Mouse (Mus musculus): ENCODE measurements around the gene Txk.

Gene Txk

DNA sequence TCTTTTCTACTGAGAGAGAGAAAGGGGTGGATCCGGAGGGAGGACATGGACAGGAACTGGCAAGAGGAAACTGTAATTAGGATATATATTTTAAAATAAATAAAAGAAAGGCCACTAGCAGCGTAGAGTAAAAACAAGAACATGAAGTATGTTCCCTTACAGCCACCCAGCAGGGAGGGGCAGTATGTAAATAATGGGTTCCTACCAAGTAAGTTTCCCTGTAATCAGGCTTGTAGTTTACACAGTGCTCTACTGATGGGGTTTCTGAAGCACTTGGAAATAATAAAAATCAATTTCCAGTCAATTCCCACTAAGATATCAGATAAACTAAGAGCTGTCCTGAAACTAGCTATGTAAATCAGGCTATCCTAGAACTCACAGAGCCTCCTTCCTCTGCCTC, 57.9 kb downstream of the Txk start:
- no peak for DNase-seq (ENCODE audit: low spot score)

DNA sequence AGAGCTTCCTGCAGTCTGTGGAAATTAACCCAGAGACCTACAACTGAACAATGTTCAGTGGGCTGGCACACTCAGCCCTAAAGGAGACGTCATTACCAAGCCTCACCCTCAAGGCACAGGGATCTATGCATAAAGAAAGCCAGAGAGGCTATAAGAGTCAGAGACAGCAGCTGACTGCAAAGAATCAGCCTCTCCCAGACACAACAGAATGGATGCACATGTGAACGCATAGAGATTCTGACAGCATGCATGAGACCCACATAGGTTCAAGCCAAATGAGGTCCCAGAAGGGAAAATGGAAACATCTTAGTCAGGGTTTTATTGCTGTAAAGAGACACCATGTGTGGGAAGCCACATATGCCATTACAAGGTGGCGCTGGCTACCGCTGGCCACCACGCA, 62.1 kb downstream of the Txk start:
- DNase-seq (ENCODE audit: low spot score): no peak

DNA sequence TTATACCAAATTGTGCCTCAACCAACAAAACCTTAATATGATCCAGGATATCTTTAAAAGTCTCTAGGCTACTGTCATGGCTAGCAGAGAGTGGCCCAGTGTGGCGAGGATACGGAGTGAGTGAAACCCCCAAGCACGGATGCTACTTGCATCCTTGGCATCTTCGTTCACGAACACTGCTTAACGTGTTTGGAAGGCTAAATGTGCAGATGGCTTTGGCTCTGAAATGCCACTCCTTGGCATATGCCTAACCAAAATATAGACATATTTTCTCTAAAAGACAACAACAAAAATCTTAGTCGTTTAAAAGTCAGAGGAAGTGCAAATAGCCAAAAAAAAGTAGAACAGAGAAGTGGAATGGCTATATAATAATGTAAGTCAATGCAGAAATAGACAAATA, 63.0 kb downstream of the Txk start:
- DNase-seq (ENCODE audit: low spot score): no peak

- no peak for DNase-seq (ENCODE audit: low spot score)
These were observed 71.1 kb downstream of the Txk start for GRCm38 (mm10) chr5:72681451-72681850.

- DNase-seq (ENCODE audit: low spot score): no peak
These were observed 77.5 kb downstream of the Txk start for GRCm38 (mm10) chr5:72674994-72675542.

GRCm38 (mm10) chr5:72671017-72671699, 81.4 kb downstream of the Txk start:
- no peak for DNase-seq (ENCODE audit: low spot score)

DNA sequence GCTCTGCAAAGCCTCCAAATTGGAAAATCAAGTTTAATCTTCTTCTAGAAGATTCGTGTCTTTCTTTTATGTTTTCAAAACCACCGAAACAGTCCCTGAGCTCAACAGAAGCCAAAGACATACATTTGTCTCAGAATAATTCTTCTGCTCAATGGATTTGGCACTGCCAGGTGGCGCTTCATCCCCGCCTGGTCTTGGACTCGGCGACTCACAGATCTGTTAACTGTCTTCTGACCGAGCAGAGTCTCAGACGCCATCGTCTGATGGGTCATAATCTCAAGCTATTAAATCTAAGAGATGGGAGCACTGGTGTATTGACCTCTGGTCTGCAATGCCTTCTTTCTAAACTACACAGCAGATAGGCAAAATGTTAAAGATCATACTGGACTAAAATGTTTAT, 84.2 kb downstream of the Txk start:
- no peak for DNase-seq (ENCODE audit: low spot score)

GRCm38 (mm10) chr5:72666428-72666827, 86.1 kb downstream of the Txk start:
- no peak for DNase-seq (ENCODE audit: low spot score)

DNA sequence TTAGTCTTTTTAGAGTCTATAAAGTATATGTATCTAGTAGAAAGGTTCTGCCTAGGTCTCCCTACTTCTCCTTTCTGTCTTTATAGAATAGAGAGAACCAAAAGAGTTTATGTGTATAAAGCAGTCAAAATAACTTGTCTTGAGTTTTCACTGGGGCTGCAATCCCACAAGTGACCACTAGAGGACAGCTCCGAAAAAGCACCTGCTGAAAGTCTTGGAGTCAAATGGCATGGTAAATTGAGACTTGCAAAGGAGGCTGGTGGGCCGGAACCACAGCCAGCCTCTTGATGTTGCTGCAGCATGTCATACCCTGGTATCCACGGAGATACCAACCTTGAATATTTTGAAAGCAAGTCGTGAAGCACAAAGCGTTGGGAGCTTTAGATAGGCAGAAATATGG, 87.3 kb downstream of the Txk start:
- DNase-seq (ENCODE audit: low spot score): peak; percentile 42

DNA sequence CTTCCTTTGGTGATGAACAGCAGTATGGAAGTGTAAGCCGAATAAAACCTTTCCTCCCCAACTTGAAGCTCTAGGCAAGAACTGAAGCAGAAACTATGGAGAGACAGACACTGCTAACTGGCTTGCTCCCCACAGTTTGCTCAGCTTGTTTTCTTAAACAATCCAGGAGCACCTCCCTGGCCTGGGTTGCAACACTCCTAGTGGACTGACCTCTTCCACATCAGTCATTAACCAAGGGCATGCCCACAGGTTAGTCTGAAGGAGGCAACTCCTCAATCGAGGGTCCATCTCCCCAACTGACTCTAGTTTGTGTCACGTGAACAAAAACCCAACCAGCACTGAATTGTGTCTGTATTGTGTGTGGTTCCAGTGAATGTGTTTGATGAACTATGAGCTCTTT, 87.7 kb downstream of the Txk start:
- DNase-seq (ENCODE audit: low spot score): no peak

- no peak for DNase-seq (ENCODE audit: low spot score)
These were observed 88.5 kb downstream of the Txk start for GRCm38 (mm10) chr5:72664126-72664525.

DNA sequence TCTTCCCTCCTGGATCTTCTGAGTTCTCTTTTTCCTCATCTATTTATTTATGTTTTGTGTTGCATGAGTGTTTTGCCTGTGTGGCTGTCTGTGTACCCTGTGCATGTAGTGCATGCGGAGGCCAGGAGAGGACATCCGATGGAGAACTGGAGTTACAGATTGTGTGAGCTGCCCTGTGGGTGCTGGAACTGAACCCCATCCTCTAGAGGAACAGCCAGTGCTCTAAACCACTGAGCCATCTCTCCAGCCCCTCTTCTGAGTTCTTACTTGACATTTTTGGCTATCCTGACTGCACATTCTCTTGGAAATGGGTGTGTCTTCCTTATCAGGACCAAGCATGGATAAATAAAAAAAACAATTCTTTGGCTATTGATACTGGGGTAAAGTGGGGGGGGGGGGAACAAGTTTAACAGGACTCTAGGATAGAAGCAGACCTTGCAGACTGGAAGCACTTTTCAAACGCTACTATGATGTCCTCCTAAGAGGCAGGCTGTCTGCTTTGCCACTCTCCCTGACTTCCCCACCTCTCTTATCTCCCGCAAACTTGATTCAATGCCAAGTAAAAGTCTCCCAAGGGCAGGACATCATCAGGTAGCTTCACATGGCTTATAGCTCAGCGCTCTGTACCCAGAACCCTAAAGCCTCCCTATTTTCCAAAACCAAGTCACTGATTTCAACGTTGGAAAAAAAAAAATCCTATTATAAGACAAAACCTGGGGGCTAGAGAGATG, 91.4 kb downstream of the Txk start:
- DNase-seq (ENCODE audit: low spot score): no peak

DNA sequence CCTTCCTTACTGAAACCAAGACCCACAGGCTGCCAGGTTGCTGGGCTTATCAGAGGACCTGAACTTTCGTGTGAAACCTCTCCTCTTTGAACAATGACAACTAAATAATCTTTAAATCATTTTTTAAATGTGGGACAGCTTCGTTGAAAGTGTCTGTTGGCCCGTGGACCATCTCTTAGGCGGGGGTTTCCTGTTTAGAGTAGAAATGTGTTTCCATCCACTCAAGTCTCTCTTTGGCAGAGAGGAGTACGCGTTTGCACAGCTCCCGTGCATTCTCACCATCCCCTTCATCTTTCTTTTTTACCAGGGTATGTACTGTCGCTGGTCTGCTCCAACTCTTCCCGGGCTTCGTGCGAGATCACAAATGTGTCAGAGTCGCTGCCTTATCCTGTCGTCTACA, 94.2 kb downstream of the Txk start:
- DNase-seq (ENCODE audit: low spot score): no peak

DNA sequence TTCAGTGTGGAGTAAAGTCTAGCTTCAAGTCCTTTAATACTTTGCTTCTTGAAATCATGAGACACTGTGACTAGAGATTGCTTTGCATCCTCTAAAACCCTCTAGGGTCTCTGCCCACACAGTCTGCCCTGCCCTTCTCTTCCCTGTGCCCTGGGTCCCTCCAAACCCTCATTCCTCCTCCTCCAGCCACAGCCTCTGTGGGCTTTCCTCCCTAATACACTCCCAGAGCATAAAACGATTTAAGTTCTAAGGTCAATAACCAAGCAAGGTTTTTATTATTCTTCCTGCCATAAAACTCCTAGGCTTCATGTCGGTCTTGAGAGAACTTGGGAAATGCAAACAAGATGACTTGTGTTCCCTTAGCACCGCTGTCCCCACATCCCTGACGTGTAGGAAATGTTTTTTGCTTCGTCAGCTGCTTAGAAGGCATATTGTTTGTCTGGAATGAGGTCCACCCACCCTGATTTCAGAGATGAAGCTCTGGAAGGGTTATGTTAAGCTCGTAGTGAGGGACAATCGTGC, 96.2 kb downstream of the Txk start:
- DNase-seq (ENCODE audit: low spot score): no peak

DNA sequence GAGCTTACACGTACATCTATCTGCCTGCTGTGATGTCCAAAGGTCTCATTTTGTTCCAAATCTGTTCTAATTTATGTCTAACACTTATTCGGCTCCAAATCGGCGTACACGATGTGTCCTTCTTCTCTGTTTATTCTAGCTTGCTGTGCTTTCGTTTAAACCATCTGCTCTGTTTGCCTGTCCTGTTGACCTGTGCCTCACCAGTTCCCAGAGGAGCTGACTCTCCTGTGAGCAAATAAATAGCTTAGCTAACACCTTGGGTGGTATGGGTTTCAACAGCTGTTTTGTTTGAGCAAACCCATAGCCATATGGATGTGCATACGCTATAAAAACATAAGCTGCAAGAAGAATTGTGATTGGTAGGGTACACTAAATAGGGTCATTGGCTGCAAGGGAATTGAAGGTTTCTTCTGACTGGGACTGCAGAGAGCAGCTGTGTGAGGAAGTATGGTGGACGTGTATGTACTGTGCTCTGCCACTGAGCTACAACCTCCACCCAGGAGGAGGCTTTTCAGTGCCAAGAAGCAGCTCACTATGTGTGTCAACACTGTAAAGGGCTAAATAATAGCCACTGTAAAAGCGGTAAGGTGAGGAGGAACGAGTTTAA, 99.4 kb downstream of the Txk start:
- DNase-seq (ENCODE audit: low spot score): no peak

- DNase-seq (ENCODE audit: low spot score): no peak
These were observed 103.4 kb downstream of the Txk start for GRCm38 (mm10) chr5:72648987-72649735.

- no peak for DNase-seq (ENCODE audit: low spot score)
These were observed 104.5 kb downstream of the Txk start for GRCm38 (mm10) chr5:72647958-72648595.

DNA sequence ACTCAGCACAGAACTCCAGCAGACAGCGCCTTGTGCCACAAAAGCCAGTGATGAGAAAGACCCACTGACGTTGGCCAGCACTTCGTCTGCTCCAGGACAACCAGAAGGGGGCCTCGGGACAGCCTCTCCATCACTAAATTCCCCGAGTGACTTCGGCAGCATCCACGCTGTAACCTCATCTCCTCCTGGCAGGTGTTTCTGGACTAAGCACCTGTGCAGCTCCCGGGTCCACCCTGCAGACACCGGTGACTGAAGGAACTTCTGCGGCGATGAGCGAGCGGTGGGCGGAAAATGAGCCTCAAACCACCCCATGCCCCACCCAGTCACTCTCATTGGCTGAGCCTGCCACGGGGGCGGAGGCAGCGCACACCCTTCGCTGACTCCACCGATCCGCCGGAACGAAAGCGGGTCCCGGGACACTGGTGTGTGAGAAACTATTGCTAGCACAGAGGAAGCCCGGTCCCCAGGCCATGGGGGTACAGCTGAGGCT, 105.1 kb downstream of the Txk start, which contains the start of gene Nipal1:
Nipal1 (plus strand) TSS at position 378 of the 490 bp plus-strand sequence.
- DNase-seq (ENCODE audit: low spot score): peak; percentile 53

- DNase-seq (ENCODE audit: low spot score): no peak
These were observed 105.6 kb downstream of the Txk start for GRCm38 (mm10) chr5:72646996-72647395.

DNA sequence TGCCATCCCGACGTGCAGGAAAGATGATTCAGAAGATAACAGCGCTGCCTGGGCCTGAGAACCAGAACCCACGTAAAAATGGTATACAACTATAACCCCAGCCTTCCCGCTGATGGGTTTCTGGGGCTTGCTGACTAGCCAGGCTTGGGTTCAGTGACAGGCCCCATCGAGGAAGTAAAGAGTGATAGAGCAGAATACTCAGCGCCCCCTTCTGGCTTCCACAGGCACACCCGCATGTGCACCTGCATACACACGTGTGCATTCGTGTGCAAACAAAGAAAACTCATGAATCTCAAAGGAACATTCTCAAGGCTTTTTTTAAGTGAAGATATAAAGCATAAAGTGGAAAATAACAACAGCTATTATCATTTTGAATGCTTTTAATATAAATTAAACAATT, 106.4 kb downstream of the Txk start:
- DNase-seq (ENCODE audit: low spot score): no peak

Data from c-Kit-positive CD71-positive TER-119-positive erythroid progenitor cells, embryonic 14.5 days (primary cell).